Mouse (Mus musculus) stomach, postnatal 0 days (tissue): Measurements from ENCODE around the gene Sbf2.

Experiments used
- CTCF ChIP-seq: IDR thresholded peaks from 2 replicates; pipeline ENCODE4 v1.5.1; 2016; ENCODE audit warnings: antibody characterized with exemption, low read depth, mild to moderate bottlenecking, moderate library complexity
- EP300 ChIP-seq: optimal IDR thresholded peaks from 2 replicates; pipeline ENCODE3; 2016; ENCODE audit warnings: antibody characterized with exemption

DNA sequence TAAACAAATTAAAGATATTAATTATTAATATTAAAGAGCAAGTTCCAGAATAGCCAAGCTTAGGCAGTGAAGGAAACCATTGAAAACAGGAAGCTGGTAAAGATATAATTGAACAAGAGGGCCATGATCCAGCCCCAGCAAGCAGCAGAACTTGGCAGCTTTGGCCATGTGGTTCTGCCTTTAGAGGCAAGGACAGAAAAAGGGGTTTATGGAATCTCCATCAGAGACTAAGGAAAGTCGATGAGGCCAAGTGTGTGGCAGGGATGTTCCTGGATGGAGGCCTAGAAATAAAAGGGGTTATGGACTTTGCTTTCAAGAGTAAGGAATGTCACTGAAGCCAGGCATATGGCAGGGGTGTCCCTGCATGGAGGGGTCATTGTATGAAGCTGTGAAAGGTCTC, 198.4 kb downstream of the Sbf2 start:
- TF ChIP-seq CTCF (no peak), EP300 (no peak)
